Mouse (Mus musculus) adrenal gland, adult 2 months (tissue): ENCODE measurements around the gene Snrnp48. TPM values are rescaled to one million over a fixed set of nuclear protein-coding genes. Genes with fewer than 3 reads are reported as not detected.

Experiments
- DNase-seq: peaks from one replicate; pipeline ENCODE4 v3.0.0; 2021
- polyA plus RNA-seq: library from polyadenylated mRNA; depleted of rRNA; stranded (reverse); fragments of >200 nt; gene quantifications from 2 replicates; pipeline ENCODE4 v1.2.3, GENCODE M21; 2012; rRNA removed
- total RNA-seq, 2 experiments: library from RNA; stranded (reverse); gene quantifications; 2 replicates each; pipeline ENCODE4 v1.2.3; 2021

Snrnp48 gene
- total and polyA plus RNA-seq, 3 experiments = 16.3 to 26.1 (median 21.0) TPM

DNA sequence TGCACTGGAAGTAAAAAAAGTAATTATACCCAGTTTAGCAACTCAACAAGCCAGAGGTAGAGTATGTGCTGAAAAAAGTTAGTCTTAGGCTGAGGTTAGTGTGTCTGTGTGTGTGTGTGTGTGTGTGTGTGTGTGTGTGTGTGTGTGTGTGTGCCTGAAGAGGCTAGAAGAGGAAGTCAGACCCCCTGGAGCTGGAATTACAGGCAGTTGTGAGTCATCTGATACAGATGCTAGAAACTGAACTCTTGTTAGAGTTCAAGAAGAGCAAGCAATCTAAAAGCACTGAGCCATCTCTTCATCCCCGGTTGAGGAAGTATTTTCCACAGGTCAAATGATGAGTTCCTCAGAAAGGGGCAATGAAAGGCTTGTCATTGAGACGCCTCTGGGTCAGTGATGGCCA lies 54.2 kb downstream of the Snrnp48 start:
- DNase-seq = no peak

GRCm38 (mm10) chr13:38269055-38269692 lies 64.4 kb downstream of the Snrnp48 start:
- no peak for DNase-seq

GRCm38 (mm10) chr13:38272624-38273023 lies 67.9 kb downstream of the Snrnp48 start:
- DNase-seq = no peak

Other genes with a start within 250 kb of the Snrnp48 start
- gene Ssr1, start 210.7 kb upstream of the Snrnp48 start, total RNA-seq = 100 to 1,000 TPM; 138 to 209 TPM
- 3.9 and 5.6 TPM in 2 replicates for gene Ssr1, start 210.7 kb upstream of the Snrnp48 start, polyA plus RNA-seq
- 10 to 100 TPM; 25.2 to 34.9 TPM for gene Riok1, start 167.9 kb upstream of the Snrnp48 start, total RNA-seq
- 10.3 and 11.9 TPM in 2 replicates for gene Riok1, start 167.9 kb upstream of the Snrnp48 start, polyA plus RNA-seq
- gene Cage1, start 167.9 kb upstream of the Snrnp48 start, total RNA-seq = 1 to 10 TPM; 2.7 to 4.2 TPM
- gene Cage1, start 167.9 kb upstream of the Snrnp48 start, polyA plus RNA-seq = 0.16 and 0.20 TPM in 2 replicates
- gene Dsp, start 53.6 kb upstream of the Snrnp48 start, total RNA-seq = under 1 TPM; 0.59 to 0.75 TPM
- gene Dsp, start 53.6 kb upstream of the Snrnp48 start, polyA plus RNA-seq = 0.27 and 0.85 TPM in 2 replicates
- gene Bmp6, start 140.2 kb downstream of the Snrnp48 start, total RNA-seq = 1 to 10 TPM; 7.0 to 8.2 TPM
- gene Bmp6, start 140.2 kb downstream of the Snrnp48 start, polyA plus RNA-seq = 13.0 and 14.0 TPM in 2 replicates